Mouse (Mus musculus): ENCODE measurements around the gene Sertad4.

- TF ChIP-seq CTCF (IDR thresholded peaks at IDR 0.05; ENCODE audit: control insufficient read depth, insufficient read depth, low read length) (no peak), POLR2A (IDR thresholded peaks at IDR 0.05; ENCODE audit: borderline replicate concordance, control insufficient read depth, low read depth, low read length) (no peak)
Observed at GRCm38 (mm10) chr1:192853988-192854818, 1.4 kb downstream of the Sertad4 start.

Measured in bone marrow, adult 2 months (tissue).